Mouse (Mus musculus) ES-E14 (cell line): ENCODE data around the gene Creb1. TPM values are rescaled to one million over a fixed set of nuclear protein-coding genes. Genes with fewer than 3 reads are reported as not detected.

Experiments used
- DNase-seq: peaks from one replicate; pipeline ENCODE4 v3.0.0-alpha.2; 2013; ENCODE audit warnings: low read depth, low spot score
- H3K27ac ChIP-seq: 2 replicates; pipeline ENCODE4 v1.5.1; 2012; ENCODE audit warnings: low read depth, mild to moderate bottlenecking, low read length, moderate library complexity, mixed read lengths; ENCODE audit not compliant: poor library complexity, insufficient read depth, severe bottlenecking
- H3K36me3 ChIP-seq: 2 replicates; pipeline ENCODE4 v1.6.1; 2012; ENCODE audit warnings: mild to moderate bottlenecking, low read length, moderate library complexity, mixed read lengths; ENCODE audit not compliant: control insufficient read depth, poor library complexity, insufficient read depth, severe bottlenecking
- H3K4me1 ChIP-seq, 2 experiments: fragments of 150-350 bp in 1 of 2; sonication (generic) in 1 of 2; 2 replicates each; pipeline ENCODE4 v1.6.1; 2012; ENCODE audit warnings: low read length in 2 of 2, mild to moderate bottlenecking in 1 of 2, mixed read lengths in 1 of 2; ENCODE audit not compliant: control insufficient read depth in 2 of 2, insufficient read depth in 2 of 2, poor library complexity in 1 of 2
- H3K4me3 ChIP-seq, 2 experiments: fragments of 150-350 bp in 1 of 2; sonication (generic) in 1 of 2; 2 replicates each; pipeline ENCODE4 v1.5.1; 2012; ENCODE audit warnings: low read length in 2 of 2, low read depth in 1 of 2, mild to moderate bottlenecking in 1 of 2, mixed read lengths in 1 of 2; ENCODE audit not compliant: insufficient read depth in 1 of 2, poor library complexity in 1 of 2, severe bottlenecking in 1 of 2
- H3K9ac ChIP-seq: 2 replicates; pipeline ENCODE4 v1.6.1; 2012; ENCODE audit warnings: low read depth, mild to moderate bottlenecking, low read length, mixed read lengths; ENCODE audit not compliant: poor library complexity, insufficient read depth, severe bottlenecking
- H3K9me3 ChIP-seq: fragments of 150-350 bp; sonication (generic); 2 replicates; pipeline ENCODE4 v1.6.1; 2012; ENCODE audit warnings: low read depth, mild to moderate bottlenecking, low read length; ENCODE audit not compliant: control insufficient read depth, insufficient read depth
- CHD2 ChIP-seq: IDR thresholded peaks from 2 replicates; pipeline ENCODE4 v1.6.1; 2014; ENCODE audit warnings: mild to moderate bottlenecking, low read depth, low read length, inconsistent platforms
- HCFC1 ChIP-seq: IDR thresholded peaks from 2 replicates; pipeline ENCODE4 v1.6.1; 2012; ENCODE audit warnings: low read length, inconsistent platforms, borderline replicate concordance; ENCODE audit not compliant: insufficient read depth
- MAFK ChIP-seq: IDR thresholded peaks from 2 replicates; pipeline ENCODE4 v1.6.1; 2014; ENCODE audit warnings: mild to moderate bottlenecking, low read depth, low read length, inconsistent platforms; ENCODE audit not compliant: insufficient read depth
- ZC3H11A ChIP-seq: IDR thresholded peaks from 2 replicates; pipeline ENCODE4 v1.6.1; 2012; ENCODE audit warnings: low read depth, mild to moderate bottlenecking, inconsistent platforms, low read length, borderline replicate concordance
- ZNF384 ChIP-seq: IDR thresholded peaks from 2 replicates; pipeline ENCODE4 v1.6.1; 2012; ENCODE audit warnings: low read depth, low read length, inconsistent platforms
- in situ Hi-C, 2 experiments: fragments of 600-800 bp; cut with MboI; formaldehyde crosslinking; loops; one replicate each; pipeline ENCODE4 v1.15.1; 2025; ENCODE audit warnings: low sequenced_read_pairs in 2 of 2, inconsistent platforms in 1 of 2; ENCODE audit not compliant: unreplicated experiment in 2 of 2
- total RNA-seq: library from RNA; depleted of rRNA; stranded (reverse); fragments of 300-350 nt; gene quantifications from 2 replicates; pipeline ENCODE4 v1.2.3, GENCODE M21; 2012

Creb1 gene
- total RNA-seq, 1 experiment: 23.4 TPM

GRCm38 (mm10) chr1:64533471-64534443 is 1.3 kb downstream of the Creb1 start:
- Histone ChIP-seq H3K27ac (peak overlapping the region; percentile 79; the same call in 1 of the 2 replicates), H3K9ac (peak overlapping the region; percentile 93), H3K4me1 (peaks cover 2% of the 10 kb centered on the region in 2 experiments; a peak in 1 of 4 replicates), H3K36me3 (no peaks in the 10 kb centered on the region), H3K9me3 (no peaks in the 10 kb centered on the region), H3K4me3 (peak overlapping the region; percentile 78 to 82)
- TF ChIP-seq ZNF384: no peak
- TF ChIP-seq HCFC1: no peak
- no peak for TF ChIP-seq MAFK
- no peak for TF ChIP-seq ZC3H11A
- no peak for TF ChIP-seq CHD2
- in situ Hi-C loops: no loop called here
- no peak for DNase-seq

- in situ Hi-C loops: no loop called here
- no peaks in the 10 kb centered on the region for H3K36me3 ChIP-seq
These were observed 6.5 kb downstream of the Creb1 start for GRCm38 (mm10) chr1:64538837-64539367.

GRCm38 (mm10) chr1:64543750-64544149 is 11.3 kb downstream of the Creb1 start:
- H3K4me1 ChIP-seq: 0 out of 4 replicates have a peak, but pooled peaks cover 0 to 3% of the 10 kb centered on the region in 2 experiments
- in situ Hi-C loops: no loop called here
- H3K9ac ChIP-seq: no peak overlapping the region
- no peak overlapping the region for H3K4me3 ChIP-seq
- no peaks in the 10 kb centered on the region for H3K36me3 ChIP-seq
- no peaks in the 10 kb centered on the region for H3K9me3 ChIP-seq
- no peak for DNase-seq
- H3K27ac ChIP-seq: no peak overlapping the region
- no peak for TF ChIP-seq MAFK
- no peak for TF ChIP-seq ZNF384
- no peak for TF ChIP-seq CHD2
- TF ChIP-seq ZC3H11A: no peak
- TF ChIP-seq HCFC1: no peak

More at GRCm38 (mm10) chr1:64538837-64539367, 6.5 kb downstream of the Creb1 start:
- Histone ChIP-seq H3K27ac (no peak overlapping the region), H3K9ac (no peak overlapping the region), H3K9me3 (no peaks in the 10 kb centered on the region), H3K4me1 (no peaks in the 10 kb centered on the region), H3K4me3 (no peak overlapping the region)
- no peak for TF ChIP-seq ZNF384
- TF ChIP-seq MAFK: no peak
- TF ChIP-seq ZC3H11A: no peak
- no peak for TF ChIP-seq CHD2
- no peak for TF ChIP-seq HCFC1
- no peak for DNase-seq

- Histone ChIP-seq H3K4me3 (no peak overlapping the region), H3K27ac (no peak overlapping the region), H3K36me3 (no peaks in the 10 kb centered on the region), H3K4me1 (0 out of 4 replicates have a peak, but pooled peaks cover 0 to 3% of the 10 kb centered on the region in 2 experiments), H3K9ac (no peak overlapping the region), H3K9me3 (no peaks in the 10 kb centered on the region)
- no peak for DNase-seq
- in situ Hi-C loops: no loop called here
- TF ChIP-seq HCFC1 (no peak), ZNF384 (no peak)
These were observed 13.6 kb downstream of the Creb1 start for GRCm38 (mm10) chr1:64546070-64546469.
